Mouse (Mus musculus) hindbrain, postnatal 0 days (tissue): Measurements from ENCODE around the gene Pign. TPM values are rescaled to one million over a fixed set of nuclear protein-coding genes. Genes with fewer than 3 reads are reported as not detected.

Source experiments
- ATAC-seq: fragments of 200-750 bp; cut with Nextera tagmentation; 2 replicates; pipeline ENCODE4 v1.8.0; 2017; ENCODE audit warnings: mild to moderate bottlenecking, moderate TSS enrichment, moderate library complexity
- DNase-seq: peaks from one replicate; pipeline ENCODE4 v3.0.0-alpha.2; 2015; ENCODE audit warnings: low spot score
- H3K27ac ChIP-seq: fragments of 300-500 bp; sonication (generic); 2 replicates; pipeline ENCODE4 v1.5.1; 2014; ENCODE audit warnings: mild to moderate bottlenecking
- H3K27me3 ChIP-seq: fragments of 300-500 bp; sonication (generic); 2 replicates; pipeline ENCODE4 v1.6.1; 2014; ENCODE audit warnings: low read length, mixed read lengths; ENCODE audit not compliant: insufficient read depth
- H3K36me3 ChIP-seq: fragments of 300-500 bp; sonication (generic); 2 replicates; pipeline ENCODE4 v1.6.1; 2014; ENCODE audit warnings: low read length, mixed read lengths; ENCODE audit not compliant: insufficient read depth
- H3K4me1 ChIP-seq: fragments of 300-500 bp; sonication (generic); 2 replicates; pipeline ENCODE4 v1.6.1; 2014; ENCODE audit warnings: antibody characterized with exemption, low read length, mixed read lengths; ENCODE audit not compliant: insufficient read depth
- H3K4me2 ChIP-seq: fragments of 300-500 bp; sonication (generic); 2 replicates; pipeline ENCODE4 v1.6.1; 2014; ENCODE audit warnings: low read depth, mild to moderate bottlenecking, low read length, moderate library complexity, mixed read lengths
- H3K4me3 ChIP-seq: fragments of 300-500 bp; sonication (generic); 2 replicates; pipeline ENCODE4 v1.5.1; 2014; ENCODE audit warnings: low read length
- H3K9ac ChIP-seq: fragments of 300-500 bp; sonication (generic); replicated peaks from 2 replicates; pipeline ENCODE4 v1.6.1; 2014; ENCODE audit warnings: mild to moderate bottlenecking, low read length, moderate library complexity, mixed read lengths
- H3K9me3 ChIP-seq: fragments of 300-500 bp; sonication (generic); 2 replicates; pipeline ENCODE4 v1.6.1; 2016; ENCODE audit warnings: low read length, mixed read lengths
- CTCF ChIP-seq: IDR thresholded peaks from 2 replicates; pipeline ENCODE4 v1.5.1; 2016; ENCODE audit warnings: antibody characterized with exemption, control low read depth, low read depth
- WGBS: fragments of 180-500 bp; shearing (Covaris S2); extraction: QIAGEN DNeasy Blood & Tissue Kit; methylation state at CpG from one replicate; pipeline ENCODE4 v1.1.7; 2014; 5-methylcytosine and 5-hydroxymethylcytosine counted together
- polyA plus RNA-seq: library from polyadenylated mRNA; unstranded; fragments of >200 nt; fragmentation: Nextera tagmentation; extraction: Ambion mirVana; gene quantifications from 2 replicates; pipeline ENCODE4 v1.2.1, GENCODE M21; 2015
- total RNA-seq: library from RNA; depleted of rRNA; stranded (reverse); fragments of >200 nt; gene quantifications from 2 replicates; pipeline ENCODE4 v1.2.3, GENCODE M21; 2014

The Pign gene
- total and polyA plus RNA-seq, 2 experiments from 2014 or later, result 7.1 to 20.2 TPM

- Histone ChIP-seq H3K27me3 (no peaks in the 10 kb centered on the region), H3K27ac (no peak overlapping the region), H3K4me2 (no peak overlapping the region), H3K9me3 (no peaks in the 10 kb centered on the region), H3K9ac (no peak overlapping the region), H3K36me3 (no peaks in the 10 kb centered on the region), H3K4me1 (no peaks in the 10 kb centered on the region), H3K4me3 (no peak overlapping the region)
- no peak for ATAC-seq
- no peak for DNase-seq
- no peak for TF ChIP-seq CTCF
- 92% methylated on average over 3 of the region's 3 CpGs for WGBS
Measured at GRCm38 (mm10) chr1:105566051-105566450, 97.4 kb downstream of the Pign start.

DNA sequence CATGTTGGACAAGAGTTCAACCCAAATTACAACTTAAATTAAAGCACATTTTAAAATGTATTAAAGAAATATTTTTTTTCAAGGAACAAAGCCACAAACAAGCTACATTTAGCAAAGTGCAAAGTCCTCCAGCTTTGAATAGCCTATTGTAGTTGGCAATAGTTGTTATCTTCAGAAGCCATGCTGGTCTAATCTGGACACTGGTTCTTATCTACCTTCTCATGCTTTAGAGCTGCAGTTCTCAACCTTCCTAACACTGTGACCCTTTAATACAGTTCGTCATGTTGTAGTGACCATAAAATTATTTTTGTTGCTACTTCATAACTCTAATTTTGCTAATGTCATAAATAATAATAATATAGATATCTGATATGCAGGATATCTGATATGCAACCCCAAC is 99.2 kb downstream of the Pign start:
- H3K4me1 ChIP-seq, result no peaks in the 10 kb centered on the region
- DNase-seq, result no peak
- H3K36me3 ChIP-seq, result no peaks in the 10 kb centered on the region
- TF ChIP-seq CTCF, result no peak
- H3K9ac ChIP-seq, result no peak overlapping the region
- H3K27ac ChIP-seq, result no peak overlapping the region
- no peak overlapping the region for H3K4me2 ChIP-seq
- 98% methylated on average over 1 of the region's 1 CpGs for WGBS
- H3K9me3 ChIP-seq, result no peaks in the 10 kb centered on the region
- H3K4me3 ChIP-seq, result no peak overlapping the region
- H3K27me3 ChIP-seq, result no peaks in the 10 kb centered on the region
- no peak for ATAC-seq

GRCm38 (mm10) chr1:105563821-105564220 is 99.7 kb downstream of the Pign start:
- DNase-seq, result no peak
- no peak overlapping the region for H3K9ac ChIP-seq
- 94% methylated on average over 2 of the region's 2 CpGs for WGBS

GRCm38 (mm10) chr1:105556078-105556477 is 107.4 kb downstream of the Pign start:
- no peak for TF ChIP-seq CTCF
- Histone ChIP-seq H3K4me3 (no peak overlapping the region), H3K4me2 (no peak overlapping the region)

More at GRCm38 (mm10) chr1:105563821-105564220, 99.7 kb downstream of the Pign start:
- Histone ChIP-seq H3K27ac (no peak overlapping the region), H3K4me1 (no peaks in the 10 kb centered on the region), H3K27me3 (no peaks in the 10 kb centered on the region), H3K4me3 (no peak overlapping the region), H3K4me2 (no peak overlapping the region), H3K36me3 (no peaks in the 10 kb centered on the region), H3K9me3 (no peaks in the 10 kb centered on the region)
- no peak for ATAC-seq
- no peak for TF ChIP-seq CTCF

GRCm38 (mm10) chr1:105555192-105555718 is 108.2 kb downstream of the Pign start:
- H3K4me2 ChIP-seq, result no peak overlapping the region
- WGBS, result 73% methylated on average over 1 of the region's 1 CpGs
- no peak overlapping the region for H3K9ac ChIP-seq
- ATAC-seq, result no peak
- H3K36me3 ChIP-seq, result no peaks in the 10 kb centered on the region
- H3K27ac ChIP-seq, result no peak overlapping the region
- no peak for DNase-seq
- no peak overlapping the region for H3K4me3 ChIP-seq
- no peak for TF ChIP-seq CTCF
- no peaks in the 10 kb centered on the region for H3K27me3 ChIP-seq
- H3K4me1 ChIP-seq, result no peaks in the 10 kb centered on the region
- H3K9me3 ChIP-seq, result no peaks in the 10 kb centered on the region

More at GRCm38 (mm10) chr1:105556078-105556477, 107.4 kb downstream of the Pign start:
- no peak for DNase-seq
- no peak overlapping the region for H3K9ac ChIP-seq
- no peaks in the 10 kb centered on the region for H3K4me1 ChIP-seq
- no peaks in the 10 kb centered on the region for H3K9me3 ChIP-seq
- H3K27me3 ChIP-seq, result no peaks in the 10 kb centered on the region
- H3K27ac ChIP-seq, result no peak overlapping the region
- H3K36me3 ChIP-seq, result no peaks in the 10 kb centered on the region
- no peak for ATAC-seq

DNA sequence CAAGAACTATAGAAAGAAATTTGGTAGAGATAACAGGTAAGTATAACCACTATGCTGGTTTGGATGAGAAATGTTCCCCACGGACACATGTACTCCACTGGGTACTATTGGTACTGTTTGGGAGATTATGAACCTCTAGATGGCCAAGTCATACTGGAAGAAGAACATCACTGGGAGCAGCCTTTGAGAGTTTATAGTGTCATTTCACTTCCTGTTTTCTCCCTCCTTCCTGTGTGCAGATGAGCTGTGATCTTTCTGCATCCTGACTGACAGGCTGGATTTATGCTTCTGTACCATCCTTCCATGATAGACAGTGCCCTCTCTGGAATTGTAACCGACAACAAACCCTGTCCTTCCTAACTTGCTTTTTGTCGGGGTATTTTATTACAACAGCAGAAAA is 110.3 kb downstream of the Pign start:
- H3K9me3 ChIP-seq, result no peaks in the 10 kb centered on the region
- no peak for TF ChIP-seq CTCF
- no peak overlapping the region for H3K27ac ChIP-seq
- H3K36me3 ChIP-seq, result no peaks in the 10 kb centered on the region
- no peaks in the 10 kb centered on the region for H3K27me3 ChIP-seq
- no peak overlapping the region for H3K9ac ChIP-seq
- no peak overlapping the region for H3K4me3 ChIP-seq
- DNase-seq, result no peak
- ATAC-seq, result no peak
- WGBS, result 93% methylated on average over 3 of the region's 3 CpGs
- no peaks in the 10 kb centered on the region for H3K4me1 ChIP-seq
- H3K4me2 ChIP-seq, result no peak overlapping the region

- ATAC-seq, result no peak
Measured at GRCm38 (mm10) chr1:105550163-105550562, 113.3 kb downstream of the Pign start.

More at GRCm38 (mm10) chr1:105550163-105550562, 113.3 kb downstream of the Pign start:
- Histone ChIP-seq H3K4me2 (no peak overlapping the region), H3K4me3 (no peak overlapping the region), H3K27ac (no peak overlapping the region), H3K9me3 (no peaks in the 10 kb centered on the region), H3K4me1 (no peaks in the 10 kb centered on the region), H3K27me3 (no peaks in the 10 kb centered on the region), H3K36me3 (no peaks in the 10 kb centered on the region), H3K9ac (no peak overlapping the region)
- TF ChIP-seq CTCF, result no peak
- no peak for DNase-seq
